Mouse (Mus musculus) bone marrow macrophage, adult 2 months (primary cell): ENCODE measurements around the gene Ifna14.

Experiments used
- CTCF ChIP-seq: IDR thresholded peaks from 2 replicates; pipeline ENCODE4 v1.5.1; 2012; ENCODE audit warnings: low read depth, mild to moderate bottlenecking, low read length, moderate library complexity
- POLR2A ChIP-seq: IDR thresholded peaks from 2 replicates; pipeline ENCODE4 v1.6.1; 2012; ENCODE audit warnings: mild to moderate bottlenecking, low read depth, low read length, borderline replicate concordance

DNA sequence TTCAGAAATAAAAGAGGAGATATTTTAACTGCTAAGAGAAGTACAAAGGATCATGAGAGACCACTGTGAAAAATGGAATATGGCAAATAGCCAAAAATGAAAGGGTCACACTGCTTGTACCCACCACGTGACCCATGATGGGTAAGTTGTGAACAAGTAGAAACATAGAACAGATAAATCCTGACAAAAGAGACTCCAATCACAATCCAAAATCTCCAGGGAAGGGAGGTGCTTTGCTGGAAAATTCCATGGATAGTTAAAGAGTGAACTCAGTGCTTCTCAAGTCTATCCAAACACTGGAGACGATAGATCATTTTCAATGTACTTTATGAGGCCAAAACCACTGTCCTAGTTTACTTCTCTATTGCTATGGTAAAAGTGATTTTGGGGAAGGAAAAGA is 40.7 kb downstream of the Ifna14 start:
- TF ChIP-seq CTCF, result no peak
- no peak for TF ChIP-seq POLR2A
